Mouse (Mus musculus) induced T-regulatory cell, adult 2 months (primary cell): ENCODE measurements around the gene Socs1.
"Not testable (repeated sequence)": the region's sequence is repeated elsewhere in the genome, so short reads cannot be mapped to it uniquely, and the experiment has no call there.

ENCODE experiments used
- DNase-seq: peaks from one replicate; pipeline ENCODE4 v3.0.0-alpha.2; 2012; ENCODE audit warnings: low read depth

The Socs1 gene

DNA sequence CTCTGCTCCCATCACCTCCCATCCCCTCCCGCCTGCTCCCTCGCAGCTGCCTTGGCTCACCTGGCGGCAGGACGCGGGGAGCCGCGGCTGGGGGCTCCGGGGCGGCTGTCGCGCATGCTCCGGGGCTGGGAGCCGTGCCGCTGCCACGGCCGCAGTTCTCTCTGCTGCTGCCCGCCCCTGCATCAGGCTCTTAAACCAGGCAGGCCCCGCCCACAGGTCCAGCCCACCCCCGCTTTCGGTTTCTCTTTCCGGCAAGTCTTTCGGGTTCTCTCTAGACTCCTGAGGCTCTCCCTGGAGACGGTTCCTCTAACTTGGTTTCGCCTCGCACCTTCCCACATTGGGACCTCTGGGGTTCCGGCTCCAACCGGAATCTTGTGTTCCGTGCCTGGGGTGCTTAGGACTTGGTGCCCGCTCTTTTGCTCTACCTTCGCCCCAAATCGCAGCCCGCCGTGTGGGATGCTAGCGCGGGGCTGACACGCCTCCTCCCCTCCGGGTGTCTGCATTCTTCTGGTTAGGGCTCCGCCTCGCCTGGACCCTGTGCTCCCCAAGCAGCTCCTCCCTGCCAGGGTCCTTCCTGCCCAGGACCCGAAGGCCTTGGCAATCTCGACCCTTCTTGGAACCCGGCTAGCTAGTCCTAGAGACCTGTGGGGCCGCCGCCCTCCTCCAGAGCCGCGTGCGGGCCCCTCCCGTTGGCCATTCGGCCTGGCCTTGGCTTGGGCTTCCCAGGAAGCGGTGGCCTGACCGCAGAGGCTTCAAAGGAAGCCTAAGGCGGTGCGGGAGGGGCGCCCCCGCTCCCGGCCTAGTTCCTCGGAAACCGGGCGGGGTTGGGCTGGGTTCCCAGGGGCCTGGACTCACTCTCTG, at the start of gene Socs1:
Socs1 (minus strand) TSS at position 166 of the 861 bp plus-strand sequence.
- DNase-seq: peak; percentile 98

GRCm38 (mm10) chr16:10834542-10834910, 49.2 kb upstream of the Socs1 start:
- DNase-seq: no peak

DNA sequence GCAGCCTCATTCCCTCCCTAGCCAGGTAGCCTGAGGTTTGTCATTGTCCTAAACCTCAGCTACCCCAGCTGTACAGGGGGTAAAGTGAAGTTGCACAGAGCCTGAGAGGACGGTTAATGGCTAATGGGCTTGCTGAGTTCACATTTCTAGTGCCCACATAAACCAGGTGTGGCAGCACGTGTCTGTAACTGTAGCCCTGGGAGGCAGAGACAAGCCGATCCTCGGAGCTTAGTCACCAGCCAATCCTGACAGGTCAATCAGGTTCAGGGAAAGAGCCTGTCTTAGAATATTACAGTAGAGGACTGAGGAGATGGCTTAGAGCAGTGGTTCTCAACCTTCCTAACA, 43.1 kb upstream of the Socs1 start:
- DNase-seq: no peak

- no peak for DNase-seq
These were observed 42.6 kb upstream of the Socs1 start for GRCm38 (mm10) chr16:10827766-10828460.

- DNase-seq: no peak
These were observed 41.9 kb upstream of the Socs1 start for GRCm38 (mm10) chr16:10827269-10827668.

GRCm38 (mm10) chr16:10825840-10826239, 40.5 kb upstream of the Socs1 start:
- DNase-seq: no peak

- no peak for DNase-seq
These were observed 39.2 kb upstream of the Socs1 start for GRCm38 (mm10) chr16:10824536-10824935.

DNA sequence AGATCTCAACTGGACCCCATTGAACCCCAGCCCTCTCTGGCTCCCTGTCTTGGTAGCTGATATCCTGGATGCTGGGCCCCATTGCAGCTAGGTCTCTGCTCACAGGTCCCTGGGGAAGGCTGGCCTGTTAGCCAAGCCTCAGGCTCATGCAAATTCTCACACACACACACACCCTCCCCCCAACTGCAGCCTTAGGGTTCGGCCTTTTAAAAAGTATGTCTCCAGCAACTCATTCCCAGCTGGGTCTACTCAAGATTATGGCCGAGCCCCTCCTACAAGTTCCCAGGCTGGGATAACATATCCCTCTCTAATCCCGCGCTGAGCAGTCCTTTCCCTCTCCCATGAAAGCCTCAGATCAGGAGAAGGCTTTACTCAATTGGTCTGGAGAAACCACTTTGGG, 36.1 kb upstream of the Socs1 start:
- DNase-seq: no peak

DNA sequence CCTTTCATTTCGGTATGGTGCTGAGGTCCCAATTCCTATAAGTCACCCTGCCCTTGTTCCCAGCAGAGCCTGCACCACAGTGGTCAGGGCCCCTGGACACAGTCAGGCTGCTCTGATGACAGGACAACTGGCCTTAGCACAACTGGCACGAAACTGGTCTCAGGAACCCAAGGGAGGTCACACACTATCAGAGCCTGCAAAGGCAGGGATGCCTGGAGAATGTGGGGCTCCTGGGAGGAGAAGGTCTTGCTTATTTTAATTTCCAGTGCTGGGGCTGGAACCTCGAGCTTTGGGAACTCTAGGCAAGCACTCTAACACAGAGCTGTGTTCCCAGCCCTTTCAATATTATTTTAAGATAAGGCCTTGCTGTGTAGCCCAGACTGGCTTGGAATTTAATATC, 34.6 kb upstream of the Socs1 start:
- DNase-seq: no peak

- DNase-seq: no peak
These were observed 33.3 kb upstream of the Socs1 start for GRCm38 (mm10) chr16:10818579-10819135.

DNA sequence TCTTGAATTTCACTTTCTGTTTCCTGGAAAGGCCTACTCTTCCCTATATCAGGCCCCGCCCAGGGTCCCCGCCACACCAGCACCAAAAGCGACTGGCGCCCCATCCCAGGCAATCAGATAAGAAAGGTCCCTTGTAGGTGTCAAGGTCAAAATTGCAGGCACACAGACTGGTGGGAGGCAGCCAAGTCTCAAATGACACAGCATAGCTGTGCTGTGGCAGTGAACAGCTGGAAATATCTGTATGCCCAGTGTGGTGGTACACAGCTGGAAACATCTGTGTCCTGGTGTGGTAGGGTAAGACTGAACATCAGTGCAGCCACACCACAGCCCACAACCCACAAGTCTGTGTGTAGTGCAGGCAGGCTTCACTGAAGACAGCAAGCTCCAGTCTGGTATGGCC, 29.5 kb upstream of the Socs1 start:
- DNase-seq: peak; percentile 67

GRCm38 (mm10) chr16:10813726-10814125, 28.4 kb upstream of the Socs1 start:
- DNase-seq: peak; percentile 32

- peak; percentile 54 for DNase-seq
These were observed 27.6 kb upstream of the Socs1 start, which contains the start of gene Gm11172 for GRCm38 (mm10) chr16:10812865-10813371. Gm11172 (plus strand) TSS chr16:10812915.

- DNase-seq: no peak
These were observed 25.0 kb upstream of the Socs1 start for GRCm38 (mm10) chr16:10810376-10810775.

DNA sequence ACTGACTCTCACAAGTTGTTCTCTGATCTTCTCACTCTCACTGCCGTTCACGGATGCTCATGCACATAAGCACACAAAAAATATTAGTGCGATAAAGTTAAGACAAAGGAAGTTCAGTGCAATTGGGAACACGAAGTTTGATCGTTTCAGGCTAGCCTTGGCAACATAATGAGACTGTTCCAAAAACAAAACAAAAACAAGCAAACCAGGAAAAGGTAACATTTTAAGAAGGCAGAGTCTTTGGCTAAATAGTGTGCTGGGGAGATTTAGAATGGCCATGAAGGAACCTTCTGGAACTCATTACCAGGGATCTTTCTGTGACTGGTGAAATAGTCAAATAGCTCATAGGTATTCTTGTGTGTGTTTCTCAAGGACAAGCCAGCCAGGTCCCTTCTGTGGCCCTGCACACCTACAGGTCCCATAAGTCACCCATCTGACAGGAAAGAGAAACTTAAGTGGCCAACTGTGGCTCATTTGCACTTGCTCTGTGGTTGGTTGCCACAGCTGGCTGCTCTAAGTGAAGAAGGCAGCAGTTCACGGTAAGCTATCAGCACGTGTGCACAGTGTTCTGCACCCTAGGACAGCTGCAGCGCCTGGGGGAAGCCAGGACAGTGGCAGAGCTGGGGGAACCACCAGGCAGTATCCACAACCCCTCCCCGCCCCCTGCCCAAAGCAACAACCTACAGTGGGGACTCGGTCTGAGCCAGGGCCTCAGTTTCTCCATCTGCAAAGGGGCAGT, 20.6 kb upstream of the Socs1 start, which contains the start of gene Prm1:
Prm1 (minus strand) TSS at position 51 of the 739 bp plus-strand sequence.
- DNase-seq: peak; percentile 43

DNA sequence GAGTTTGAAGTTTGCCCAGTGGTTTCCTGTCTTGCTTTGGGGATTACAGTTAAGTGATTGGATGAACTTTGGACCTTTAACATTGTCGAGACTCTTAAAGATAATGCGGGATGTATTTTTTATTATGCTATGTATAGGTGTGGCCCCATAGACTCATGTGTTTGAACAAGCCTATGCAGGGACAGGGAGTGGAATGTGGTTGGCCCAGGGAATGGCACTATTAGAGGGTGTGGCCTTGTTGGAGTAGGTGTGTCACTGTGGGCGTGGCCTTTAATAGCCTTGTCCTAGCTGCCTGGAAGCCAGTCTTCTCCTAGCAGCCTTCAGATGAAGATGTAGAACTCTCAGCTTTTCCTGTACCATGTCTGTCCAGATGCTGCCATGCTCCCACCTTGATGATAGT, 17.1 kb upstream of the Socs1 start:
- not testable (repeated sequence) for DNase-seq

DNA sequence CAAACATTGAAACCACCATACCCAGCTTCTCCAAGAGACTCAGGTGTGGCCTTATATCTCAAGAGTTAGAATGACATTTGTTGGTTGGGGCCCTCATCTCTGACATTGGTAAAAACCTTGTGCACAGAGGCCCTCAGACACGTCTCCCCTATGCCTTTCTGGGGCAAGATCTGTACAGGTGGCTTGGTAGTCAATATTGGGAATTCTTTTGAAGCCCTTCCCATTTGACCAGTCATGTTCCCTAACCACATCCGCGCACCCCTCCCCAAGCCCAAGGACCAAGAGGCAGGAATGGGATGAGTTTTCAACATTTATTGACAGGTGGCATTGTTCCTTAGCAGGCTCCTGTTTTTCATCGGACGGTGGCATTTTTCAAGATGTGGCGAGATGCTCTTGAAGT, 10.7 kb upstream of the Socs1 start, which contains the start of gene Prm2:
Prm2 (minus strand) TSS at position 101 of the 400 bp plus-strand sequence.
- DNase-seq: no peak

GRCm38 (mm10) chr16:10790702-10791101, 5.4 kb upstream of the Socs1 start, which contains the start of gene Prm3:
Prm3 (minus strand) TSS chr16:10790914.
- DNase-seq: no peak

DNA sequence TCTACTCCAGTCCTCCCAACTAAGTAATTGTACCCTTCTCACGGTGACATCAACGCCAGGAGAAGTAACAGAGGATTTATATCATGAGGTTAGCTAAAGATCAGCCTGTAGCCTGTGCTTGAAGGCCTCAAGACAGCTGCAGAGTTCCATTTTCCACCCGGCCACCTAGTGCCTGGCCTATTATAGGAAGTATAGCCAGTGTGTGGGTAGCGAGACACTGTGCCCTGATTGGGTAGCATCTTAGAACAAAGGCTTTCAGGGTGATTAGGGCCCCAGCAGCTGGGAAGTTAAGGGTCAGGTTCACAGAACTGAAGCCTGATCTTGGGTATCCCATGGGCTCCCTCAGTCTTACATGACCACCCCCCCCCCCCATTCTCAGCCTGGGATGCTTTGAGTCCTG, 3.5 kb upstream of the Socs1 start:
- DNase-seq: peak; percentile 61

DNA sequence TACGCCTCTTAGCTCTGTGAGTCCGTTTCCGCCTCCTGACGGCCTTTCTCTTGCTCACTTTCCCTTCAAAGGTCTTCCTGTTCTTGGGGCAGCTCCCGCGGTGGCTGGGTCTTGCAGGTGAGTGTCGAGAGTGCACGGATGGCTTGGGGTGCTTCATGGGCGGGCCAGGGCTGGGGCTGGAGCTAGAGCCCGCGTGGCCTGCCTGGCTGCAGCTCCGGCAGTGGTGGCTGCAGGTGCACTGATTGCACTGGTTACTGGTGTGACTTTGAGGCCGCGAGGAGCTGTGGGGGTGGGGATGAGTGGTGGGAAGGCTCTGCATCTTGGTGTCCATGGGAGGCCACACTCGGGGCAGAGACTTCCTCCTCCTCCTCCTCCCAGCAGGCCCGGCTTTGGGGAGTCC, 2.9 kb upstream of the Socs1 start, which contains the start of gene Tnp2:
Tnp2 (minus strand) TSS at position 390 of the 400 bp plus-strand sequence.
- peak; percentile 79 for DNase-seq

- no peak for DNase-seq
These were observed 2.3 kb upstream of the Socs1 start for GRCm38 (mm10) chr16:10787548-10788058.
